Mouse (Mus musculus) kidney, adult 2 months (tissue): ENCODE measurements at regions not wholly inside any gene's neighbourhood (a gene's known extent, or its start where the extent isn't known, plus 50 kb on each side); places are given as distances from the start of the nearest gene placed in this dataset.

Experiments
- CTCF ChIP-seq: fragments of 200-500 bp; conservative IDR thresholded peaks from 2 replicates; pipeline ENCODE4 v1.5.1; 2011; ENCODE audit warnings: low read depth, mild to moderate bottlenecking, control low read depth, low read length, moderate library complexity, mixed read lengths; ENCODE audit not compliant: insufficient read depth, insufficient read length
- POLR2A ChIP-seq: fragments of 200-500 bp; IDR thresholded peaks from one replicate; pipeline ENCODE4 v1.6.1; 2011; ENCODE audit warnings: low read depth, low read length, control low read depth

DNA sequence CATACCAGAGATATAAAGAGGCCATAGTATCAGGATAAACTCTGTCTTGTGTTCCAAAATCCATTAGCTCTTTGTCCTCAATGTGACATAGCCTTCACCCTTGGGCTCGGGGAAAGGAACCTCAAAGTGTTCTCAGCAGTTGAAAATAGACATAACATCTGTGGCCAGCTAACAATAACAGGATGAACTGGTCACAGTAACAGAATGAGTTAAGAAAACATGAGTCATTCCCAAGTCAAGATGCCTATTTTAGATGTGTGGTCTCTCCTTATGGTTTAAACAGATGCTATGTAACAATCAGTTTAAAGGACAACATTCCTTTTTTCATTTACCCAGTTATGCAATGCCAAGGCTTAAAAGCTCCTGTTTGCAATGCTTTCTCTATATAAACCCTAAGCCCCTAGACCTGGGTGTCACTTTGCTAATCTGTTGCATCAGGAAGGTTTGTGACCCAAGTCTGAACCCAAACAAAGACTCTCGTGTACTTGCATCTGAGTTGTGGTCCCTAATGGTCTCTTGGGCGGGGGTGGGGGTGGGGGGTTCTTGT lies 920.5 kb upstream of the Dsel start:
- TF ChIP-seq CTCF (no peak), POLR2A (no peak)
